Mouse (Mus musculus) skeletal muscle tissue, adult 2 months (tissue): ENCODE measurements around the gene Vmn1r183.
"Not testable (repeated sequence)": the region's sequence is repeated elsewhere in the genome, so short reads cannot be mapped to it uniquely, and the experiment has no call there.

Experiments used
- DNase-seq: peaks from one replicate; pipeline ENCODE4 v3.0.0-alpha.2; 2012; ENCODE audit warnings: low read depth, low spot score

The Vmn1r183 gene

DNA sequence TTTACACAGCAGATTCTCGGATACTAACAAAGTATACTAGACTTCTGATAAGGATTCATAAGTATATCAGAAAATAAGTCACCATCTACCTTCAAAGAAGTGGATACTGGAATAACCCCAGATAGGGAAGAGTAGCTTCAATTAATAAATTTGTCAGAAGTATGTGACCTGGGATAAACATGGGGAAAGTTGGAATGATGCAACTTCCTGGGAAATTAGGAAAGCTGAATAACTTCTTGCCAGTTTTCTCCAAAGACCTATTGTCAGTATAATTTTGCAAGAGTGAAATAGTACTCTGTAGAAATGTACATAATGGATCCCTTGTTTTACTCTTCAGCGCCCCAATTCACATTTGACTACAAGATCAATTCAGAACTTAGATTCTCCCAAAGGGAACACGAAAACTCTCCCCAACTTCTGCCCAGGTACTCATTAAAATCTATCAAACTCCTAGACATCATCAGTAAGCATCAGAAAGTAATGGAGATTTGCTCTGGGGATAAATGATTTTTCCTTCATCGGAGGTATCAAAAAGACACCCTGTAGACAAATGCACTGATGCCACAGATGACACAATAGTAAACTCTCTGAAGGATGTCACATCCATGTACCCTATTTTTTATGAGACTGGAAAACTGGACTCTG, at the start of gene Vmn1r183:
TSS of gene Vmn1r183 (plus strand) at position 595 of the 645 bp plus-strand sequence.
- no peak for DNase-seq

DNA sequence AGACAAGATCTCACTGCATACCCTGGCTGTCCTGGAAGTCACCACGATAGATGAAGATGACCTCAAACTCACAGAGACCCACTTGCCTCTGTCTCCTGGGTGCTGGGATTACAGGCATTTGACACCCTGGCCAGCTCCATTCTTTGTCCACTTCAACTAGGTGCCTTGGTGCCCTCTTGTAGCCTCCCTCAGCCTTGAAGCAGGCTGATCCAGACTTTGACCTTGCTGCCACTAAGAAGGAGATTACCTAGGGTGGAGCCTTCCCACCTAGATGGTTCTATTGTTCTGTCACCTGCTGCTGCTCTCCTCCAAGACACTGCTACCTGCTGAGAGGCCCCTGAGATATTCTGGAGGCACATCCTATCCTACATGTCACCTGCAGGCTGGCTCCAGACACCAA, 21.4 kb downstream of the Vmn1r183 start:
- DNase-seq: not testable (repeated sequence)

DNA sequence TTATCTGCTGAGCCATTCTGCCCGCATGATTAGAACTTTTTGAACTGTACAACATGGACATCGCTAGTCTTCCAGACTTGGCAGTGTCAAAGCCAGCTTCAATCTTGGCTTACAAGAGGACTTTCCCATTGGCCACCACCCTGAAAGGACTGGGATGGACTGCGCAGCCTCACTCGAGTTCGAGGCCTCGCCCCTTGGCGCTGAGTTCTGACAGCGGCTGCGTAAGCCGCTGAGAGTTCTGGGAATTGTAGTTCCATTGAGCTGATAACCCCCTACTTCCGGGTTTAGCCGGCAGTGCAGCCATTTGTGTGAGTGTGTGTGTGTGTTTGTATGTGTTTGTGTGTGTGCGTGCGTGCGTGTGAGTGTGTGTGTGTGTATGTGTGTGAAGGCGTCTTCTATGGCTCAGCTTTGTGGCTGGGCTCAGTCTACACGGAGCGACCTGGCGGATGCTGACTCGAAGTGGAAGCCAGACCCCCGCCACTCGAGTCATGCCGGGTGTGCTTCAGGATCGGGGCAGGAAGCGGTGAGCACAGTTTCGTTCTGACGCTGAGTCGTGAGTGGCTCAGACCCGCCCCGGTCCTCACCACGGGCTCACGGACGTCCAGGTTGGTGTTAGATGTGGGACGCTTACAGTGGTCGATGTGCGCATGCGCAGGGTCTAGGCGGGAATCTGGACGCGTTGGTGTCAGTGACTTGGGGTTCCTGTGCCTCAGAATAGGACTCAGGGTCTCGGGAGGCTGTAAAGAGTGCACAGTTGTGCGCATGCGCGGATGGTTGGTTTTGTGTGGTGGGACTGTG, 28.8 kb downstream of the Vmn1r183 start, which contains the start of gene Zfp180:
TSS of gene Zfp180 (plus strand) at position 291 of the 798 bp plus-strand sequence.
- peak; percentile 97 for DNase-seq

DNA sequence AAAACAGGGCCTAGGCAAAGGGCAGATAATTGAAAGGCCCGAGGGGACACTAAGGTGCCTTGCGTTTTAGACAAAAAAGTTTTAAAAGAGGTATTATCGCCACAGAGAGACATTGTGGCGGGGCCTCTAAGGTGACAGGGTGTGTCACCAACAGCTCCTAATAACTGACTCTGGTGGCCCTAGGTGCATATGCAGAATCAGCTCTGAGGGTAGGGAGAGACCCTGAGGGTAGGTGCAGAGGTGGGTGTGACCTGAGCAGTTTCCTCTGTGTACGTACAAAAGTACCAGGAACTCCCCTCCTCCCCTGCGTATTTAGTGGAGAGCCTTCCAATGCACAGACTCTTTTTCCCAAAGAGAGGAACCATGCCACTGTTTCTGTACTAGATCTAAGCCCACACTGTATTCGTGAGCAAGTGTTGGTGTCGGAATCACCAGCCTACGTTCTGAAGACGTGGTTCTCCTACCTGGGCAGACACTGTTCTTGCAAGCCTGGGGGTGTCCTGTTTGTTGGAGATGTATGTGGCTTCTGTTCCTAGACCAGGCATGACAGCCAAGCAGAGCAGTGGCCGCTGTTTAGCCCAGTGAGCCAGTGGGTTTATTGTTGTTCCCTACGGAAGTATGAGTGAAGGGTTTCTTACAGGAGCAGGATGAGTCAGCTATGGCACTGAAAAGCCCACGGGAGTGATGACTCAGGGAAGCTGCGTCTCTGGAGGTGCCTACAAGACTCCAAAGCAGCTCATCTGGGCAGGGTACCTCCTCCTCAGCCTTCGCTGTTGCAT, 29.6 kb downstream of the Vmn1r183 start:
- no peak for DNase-seq

DNA sequence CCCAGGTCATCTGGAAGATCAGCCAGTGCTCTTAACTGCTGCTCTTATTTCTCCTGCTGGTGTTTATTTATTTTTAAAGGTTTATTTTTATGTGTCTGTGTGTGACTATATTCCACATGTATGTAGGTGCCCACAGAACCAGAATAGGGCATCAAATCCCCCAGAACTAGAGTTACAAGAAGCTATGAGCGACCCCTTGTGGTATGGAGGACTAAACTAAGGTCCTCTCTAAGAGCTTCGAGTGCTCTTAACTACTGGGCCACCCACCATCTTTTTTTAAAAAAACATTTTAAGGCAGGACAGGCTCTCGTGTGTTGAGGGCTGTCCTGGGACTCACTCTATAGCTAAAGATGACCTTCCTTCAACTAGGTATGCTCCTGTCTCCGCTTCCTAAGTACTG, 33.8 kb downstream of the Vmn1r183 start:
- no peak for DNase-seq

DNA sequence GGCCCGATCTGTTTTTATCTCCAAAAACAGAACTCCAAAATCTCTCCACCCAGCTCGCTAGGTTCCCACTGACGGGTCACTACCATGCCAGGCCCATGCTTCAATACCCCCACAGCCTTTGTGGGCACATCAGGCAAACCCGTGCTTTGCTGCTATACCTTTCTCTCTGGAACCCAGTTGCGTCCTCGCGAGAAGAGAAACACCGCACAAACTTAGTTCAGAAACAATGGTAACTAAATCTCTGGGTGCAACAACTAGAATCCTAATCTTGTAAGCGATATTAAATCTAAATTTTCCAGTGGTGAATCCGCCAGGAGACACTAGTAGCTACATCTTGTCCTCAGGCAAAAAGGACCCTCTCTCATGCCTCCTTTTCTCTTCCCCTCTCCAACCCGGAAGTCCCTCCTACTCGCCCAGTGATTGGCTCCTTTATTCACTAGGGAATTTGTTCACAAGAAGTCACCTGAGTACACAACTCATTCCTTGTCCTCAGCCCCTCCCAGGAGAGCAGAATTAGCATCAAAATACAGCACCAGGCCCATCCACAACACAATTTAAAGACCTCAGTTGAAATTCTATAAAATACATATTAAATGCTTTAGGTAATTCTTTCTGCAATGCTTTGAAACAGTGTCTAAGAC, 34.6 kb downstream of the Vmn1r183 start:
- no peak for DNase-seq

DNA sequence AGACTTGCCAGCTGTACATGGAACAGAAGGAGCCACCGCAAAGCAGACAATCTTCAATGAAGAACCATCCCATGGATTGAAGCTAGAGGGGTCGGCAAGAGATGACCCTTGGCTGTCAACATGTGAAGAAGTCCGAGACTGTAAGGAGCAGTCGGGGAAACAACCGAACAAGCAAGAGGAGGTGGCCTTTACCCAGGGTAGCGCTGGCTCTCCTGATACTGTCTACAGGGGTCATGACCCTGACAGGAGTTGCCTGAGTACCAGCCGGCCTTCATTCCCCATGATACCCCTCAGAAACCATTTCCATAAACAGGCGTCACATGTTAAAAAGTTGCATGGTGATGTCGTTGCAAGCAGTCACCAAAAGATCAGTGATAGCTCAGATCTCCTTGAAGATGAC, 51.3 kb downstream of the Vmn1r183 start:
- DNase-seq: no peak

DNA sequence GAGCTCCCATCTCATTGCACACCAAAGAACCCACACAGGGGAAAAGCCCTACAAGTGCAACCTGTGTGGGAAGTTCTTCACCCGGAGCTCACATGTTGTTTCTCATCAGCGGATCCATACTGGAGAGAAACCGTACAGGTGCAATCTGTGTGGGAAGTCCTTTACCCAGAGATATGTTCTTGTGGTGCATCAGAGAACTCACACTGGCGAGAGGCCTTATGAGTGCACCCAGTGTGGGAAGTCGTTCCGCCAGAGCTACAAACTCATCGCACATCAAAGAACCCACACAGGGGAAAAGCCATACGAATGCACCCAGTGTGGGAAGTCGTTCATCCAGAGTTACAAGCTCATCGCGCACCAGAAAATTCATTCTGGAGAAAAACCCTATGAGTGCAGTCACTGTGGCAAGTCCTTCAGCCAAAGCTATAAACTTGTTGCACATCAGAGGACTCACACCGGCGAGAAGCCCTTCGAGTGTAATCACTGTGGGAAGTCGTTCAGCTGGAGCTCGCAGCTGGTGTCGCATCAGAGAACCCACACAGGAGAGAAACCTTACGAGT, 52.2 kb downstream of the Vmn1r183 start:
- no peak for DNase-seq

DNA sequence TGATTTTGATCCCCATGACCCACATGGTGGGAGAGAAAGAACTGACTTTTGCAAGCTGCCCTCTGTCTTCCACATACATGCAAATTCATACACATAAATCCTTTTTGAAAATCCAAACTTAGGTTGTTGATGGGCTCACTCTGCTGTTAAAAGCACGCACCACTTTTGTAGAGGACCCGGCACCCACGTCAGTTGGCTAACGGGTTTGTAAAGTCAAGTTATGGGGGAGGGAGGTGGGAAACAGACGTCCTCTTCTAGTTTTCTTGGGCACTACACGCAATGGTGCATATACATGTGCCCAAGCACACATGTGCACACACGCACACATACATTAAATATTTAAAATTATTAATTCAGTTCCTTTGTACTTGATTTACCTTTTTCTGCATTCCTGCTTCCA, 57.8 kb downstream of the Vmn1r183 start:
- DNase-seq: no peak

DNA sequence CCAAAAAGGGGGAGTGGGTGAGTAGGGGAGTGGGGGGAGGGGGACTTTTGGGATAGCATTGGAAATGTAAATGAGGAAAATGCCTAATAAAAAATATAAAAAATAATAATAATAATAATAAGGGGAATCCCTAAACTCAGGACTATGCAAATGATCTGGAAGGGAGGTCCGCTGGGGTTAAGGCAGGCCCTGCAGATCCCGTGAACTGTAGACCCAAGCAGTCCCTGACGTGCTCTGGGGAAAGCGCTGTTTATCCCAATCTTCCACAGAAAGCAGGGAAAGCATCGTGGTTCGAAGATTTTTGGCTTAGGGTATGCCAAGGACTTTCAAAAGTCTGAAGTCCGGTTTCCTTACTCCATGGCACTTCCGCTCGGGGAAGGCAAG, 58.7 kb downstream of the Vmn1r183 start:
- DNase-seq: no peak

DNA sequence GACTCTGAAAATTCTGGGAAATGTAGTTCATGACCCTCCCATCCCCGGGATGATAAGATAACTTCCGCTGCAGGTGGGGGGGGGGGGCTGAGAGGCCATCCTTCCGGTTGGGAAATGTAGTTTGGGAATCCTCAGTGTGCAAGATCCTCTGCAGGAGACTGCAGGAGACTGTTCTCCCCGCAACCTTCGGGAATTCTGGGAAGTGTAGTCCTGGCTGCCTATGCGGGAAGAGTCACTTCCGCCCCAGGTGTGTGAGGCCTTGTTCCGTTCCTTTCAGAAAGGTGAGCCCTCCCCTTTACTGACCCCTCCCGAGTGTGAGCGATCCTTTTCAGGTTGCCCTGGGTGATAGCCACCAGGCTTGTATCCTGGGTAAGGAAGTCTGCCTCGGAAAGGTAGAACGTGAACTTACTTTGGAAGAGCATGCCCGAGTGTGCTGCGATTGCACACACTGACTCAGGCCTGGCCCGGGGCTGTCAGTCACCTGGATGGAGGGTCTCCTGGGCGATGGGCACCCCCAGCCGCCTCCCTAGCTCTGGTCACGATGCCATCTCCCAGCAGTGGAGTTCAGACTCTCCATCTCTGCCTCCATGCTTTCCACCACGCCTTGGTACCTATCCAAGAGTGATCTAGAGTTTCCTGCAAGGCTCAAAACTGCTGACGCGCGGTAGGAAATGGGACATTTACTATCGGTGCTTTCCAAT, 59.3 kb downstream of the Vmn1r183 start, which contains the start of gene Zfp112:
TSS of gene Zfp112 (plus strand) at position 159 of the 701 bp plus-strand sequence.
- DNase-seq: peak; percentile 89

DNA sequence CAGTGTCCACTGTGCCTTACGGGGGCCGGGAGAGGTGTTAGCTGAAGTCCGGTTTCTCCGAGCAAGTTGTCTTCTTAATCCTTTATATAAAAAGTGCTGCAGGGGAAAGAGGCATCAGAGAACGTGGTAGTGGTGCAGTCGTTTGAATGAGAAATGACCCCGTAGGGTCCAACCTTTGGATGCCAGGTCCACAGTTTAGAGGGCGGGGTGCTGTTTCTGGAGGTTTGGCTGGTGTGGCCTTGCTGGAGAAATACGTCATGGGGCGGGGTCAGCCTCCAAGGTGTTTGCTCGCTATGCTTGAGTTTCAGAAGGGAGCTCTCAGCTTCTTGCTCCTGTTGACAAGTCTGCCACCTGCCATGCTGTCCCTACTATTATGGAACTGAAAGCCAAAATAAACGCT, 59.9 kb downstream of the Vmn1r183 start:
- no peak for DNase-seq
